Mouse (Mus musculus) 3T3-L1 (cell line): ENCODE results near the gene Ifnz.
"Not testable (repeated sequence)": the region's sequence is repeated elsewhere in the genome, so short reads cannot be mapped to it uniquely, and the experiment has no call there.

Experiments used
- DNase-seq: peaks from one replicate; pipeline ENCODE4 v3.0.0-alpha.2; 2015; ENCODE audit warnings: low read depth, low spot score

The Ifnz gene

DNA sequence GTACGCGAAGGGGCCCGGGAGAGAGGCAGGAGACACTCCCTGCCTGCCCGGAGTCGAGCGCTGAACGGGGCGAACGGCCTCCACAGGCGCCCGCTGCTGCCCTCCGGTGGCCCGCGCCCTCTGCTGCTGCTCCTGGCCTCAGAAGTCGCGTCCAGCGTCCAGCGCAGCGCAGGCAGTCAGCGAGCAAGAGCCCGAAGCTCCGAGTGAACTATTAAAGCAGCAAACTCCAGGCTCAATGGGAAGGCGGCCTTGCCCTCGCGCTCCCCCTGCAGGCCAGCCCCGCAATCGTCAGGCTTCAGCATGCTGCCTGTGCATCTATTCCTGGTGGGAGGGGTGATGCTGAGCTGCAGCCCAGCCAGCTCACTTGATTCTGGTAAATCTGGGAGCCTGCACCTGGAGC lies 3.5 kb downstream of the Ifnz start, which contains the start of gene Gm13276:
Gm13276 (plus strand) TSS at position 301 of the 400 bp plus-strand sequence.
- DNase-seq, result not testable (repeated sequence)

GRCm38 (mm10) chr4:88788402-88788801 lies 6.5 kb downstream of the Ifnz start, which contains the start of gene Gm13277:
TSS of gene Gm13277 (plus strand) at chr4:88788632.
- DNase-seq, result not testable (repeated sequence)

DNA sequence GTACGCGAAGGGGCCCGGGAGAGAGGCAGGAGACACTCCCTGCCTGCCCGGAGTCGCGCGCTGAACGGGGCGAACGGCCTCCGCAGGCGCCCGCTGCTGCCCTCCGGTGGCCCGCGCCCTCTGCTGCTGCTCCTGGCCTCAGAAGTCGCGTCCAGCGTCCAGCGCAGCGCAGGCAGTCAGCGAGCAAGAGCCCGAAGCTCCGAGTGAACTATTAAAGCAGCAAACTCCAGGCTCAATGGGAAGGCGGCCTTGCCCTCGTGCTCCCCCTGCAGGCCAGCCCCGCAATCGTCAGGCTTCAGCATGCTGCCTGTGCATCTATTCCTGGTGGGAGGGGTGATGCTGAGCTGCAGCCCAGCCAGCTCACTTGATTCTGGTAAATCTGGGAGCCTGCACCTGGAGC lies 9.3 kb downstream of the Ifnz start, which contains the start of gene Gm13278:
Gm13278 (plus strand) TSS at position 301 of the 400 bp plus-strand sequence.
- not testable (repeated sequence) for DNase-seq

DNA sequence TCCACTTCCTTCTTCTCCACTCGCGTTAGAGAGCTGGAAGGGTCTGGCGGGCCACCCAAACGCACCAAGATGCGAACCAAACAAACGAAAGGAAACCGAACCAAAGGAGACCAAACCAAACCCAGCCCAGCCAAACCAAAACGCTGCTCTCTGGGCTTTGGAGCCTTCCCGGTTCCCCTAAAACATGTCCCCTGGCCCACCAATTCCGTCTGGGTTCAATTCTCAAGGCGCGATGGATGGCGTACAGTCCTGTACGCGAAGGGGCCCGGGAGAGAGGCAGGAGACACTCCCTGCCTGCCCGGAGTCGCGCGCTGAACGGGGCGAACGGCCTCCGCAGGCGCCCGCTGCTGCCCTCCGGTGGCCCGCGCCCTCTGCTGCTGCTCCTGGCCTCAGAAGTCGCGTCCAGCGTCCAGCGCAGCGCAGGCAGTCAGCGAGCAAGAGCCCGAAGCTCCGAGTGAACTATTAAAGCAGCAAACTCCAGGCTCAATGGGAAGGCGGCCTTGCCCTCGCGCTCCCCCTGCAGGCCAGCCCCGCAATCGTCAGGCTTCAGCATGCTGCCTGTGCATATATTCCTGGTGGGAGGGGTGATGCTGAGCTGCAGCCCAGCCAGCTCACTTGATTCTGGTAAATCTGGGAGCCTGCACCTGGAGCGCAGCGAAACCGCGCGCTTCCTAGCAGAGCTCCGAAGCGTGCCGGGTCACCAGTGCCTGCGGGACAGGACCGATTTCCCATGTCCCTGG lies 12.2 kb downstream of the Ifnz start, which contains the start of gene Gm13275:
Gm13275 (plus strand) TSS at position 552 of the 740 bp plus-strand sequence.
- DNase-seq, result not testable (repeated sequence)

DNA sequence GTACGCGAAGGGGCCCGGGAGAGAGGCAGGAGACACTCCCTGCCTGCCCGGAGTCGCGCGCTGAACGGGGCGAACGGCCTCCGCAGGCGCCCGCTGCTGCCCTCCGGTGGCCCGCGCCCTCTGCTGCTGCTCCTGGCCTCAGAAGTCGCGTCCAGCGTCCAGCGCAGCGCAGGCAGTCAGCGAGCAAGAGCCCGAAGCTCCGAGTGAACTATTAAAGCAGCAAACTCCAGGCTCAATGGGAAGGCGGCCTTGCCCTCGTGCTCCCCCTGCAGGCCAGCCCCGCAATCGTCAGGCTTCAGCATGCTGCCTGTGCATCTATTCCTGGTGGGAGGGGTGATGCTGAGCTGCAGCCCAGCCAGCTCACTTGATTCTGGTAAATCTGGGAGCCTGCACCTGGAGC lies 15.2 kb downstream of the Ifnz start, which contains the start of gene Gm13279:
Gm13279 (plus strand) TSS at position 301 of the 400 bp plus-strand sequence.
- DNase-seq, result not testable (repeated sequence)

- not testable (repeated sequence) for DNase-seq
Observed at GRCm38 (mm10) chr4:88799365-88799764, 17.4 kb downstream of the Ifnz start, which contains the start of gene Gm13285. TSS of gene Gm13285 (plus strand) at chr4:88799665.

GRCm38 (mm10) chr4:88802954-88803353 lies 21.0 kb downstream of the Ifnz start, which contains the start of gene Gm13287:
TSS of gene Gm13287 (plus strand) at chr4:88803254.
- not testable (repeated sequence) for DNase-seq

DNA sequence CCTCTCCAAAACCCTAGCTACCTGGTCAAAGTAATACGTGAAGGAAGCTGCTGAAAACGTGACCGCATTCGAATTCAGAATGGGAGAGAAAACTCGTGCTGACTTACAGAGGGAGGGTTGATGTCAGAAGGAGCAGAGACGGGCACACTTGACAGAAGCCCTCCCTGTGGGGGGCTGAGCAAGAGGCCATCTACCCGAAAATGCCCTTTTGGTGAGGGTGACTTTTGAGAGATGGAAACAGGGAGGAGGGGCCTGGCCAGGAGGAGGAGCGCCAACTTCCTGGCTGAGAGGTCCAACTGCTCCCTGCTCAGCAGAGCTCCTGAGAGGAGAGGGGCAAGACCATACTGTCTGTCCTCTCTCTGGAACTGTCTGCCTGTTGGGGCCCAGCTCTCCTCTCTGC lies 23.3 kb downstream of the Ifnz start, which contains the start of gene Gm13288:
Gm13288 (plus strand) TSS at position 301 of the 400 bp plus-strand sequence.
- DNase-seq, result not testable (repeated sequence)

DNA sequence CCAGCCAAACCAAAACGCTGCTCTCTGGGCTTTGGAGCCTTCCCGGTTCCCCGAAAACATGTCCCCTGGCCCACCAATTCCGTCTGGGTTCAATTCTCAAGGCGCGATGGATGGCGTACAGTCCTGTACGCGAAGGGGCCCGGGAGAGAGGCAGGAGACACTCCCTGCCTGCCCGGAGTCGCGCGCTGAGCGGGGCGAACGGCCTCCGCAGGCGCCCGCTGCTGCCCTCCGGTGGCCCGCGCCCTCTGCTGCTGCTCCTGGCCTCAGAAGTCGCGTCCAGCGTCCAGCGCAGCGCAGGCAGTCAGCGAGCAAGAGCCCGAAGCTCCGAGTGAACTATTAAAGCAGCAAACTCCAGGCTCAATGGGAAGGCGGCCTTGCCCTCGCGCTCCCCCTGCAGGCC lies 23.8 kb downstream of the Ifnz start:
- not testable (repeated sequence) for DNase-seq

DNA sequence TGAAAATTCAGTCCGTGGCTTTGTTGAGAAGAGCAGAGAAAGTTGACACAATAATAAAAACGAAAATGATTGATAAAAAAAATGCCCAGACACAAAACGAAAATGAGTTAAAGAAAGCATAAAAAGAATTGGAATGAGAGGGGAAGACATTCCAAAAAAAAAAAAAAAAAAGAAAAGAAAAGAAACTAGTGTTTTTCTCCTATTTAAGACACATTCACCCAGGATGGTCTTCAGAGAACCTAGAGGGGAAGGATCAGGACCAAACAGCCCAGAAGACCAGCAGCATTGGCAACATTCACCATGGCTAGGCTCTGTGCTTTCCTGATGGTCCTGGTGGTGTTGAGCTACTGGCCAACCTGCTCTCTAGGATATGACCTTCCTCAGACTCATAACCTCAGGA lies 34.0 kb downstream of the Ifnz start, which contains the start of gene Ifna7:
Ifna7 (plus strand) TSS at position 301 of the 400 bp plus-strand sequence.
- DNase-seq, result no peak

- DNase-seq, result no peak
Observed at GRCm38 (mm10) chr4:88819659-88820058, 37.7 kb downstream of the Ifnz start, which contains the start of gene Ifna11. TSS of gene Ifna11 (plus strand) at chr4:88819959.

- DNase-seq, result peak; percentile 36
Observed at GRCm38 (mm10) chr4:88822995-88823394, 41.1 kb downstream of the Ifnz start.

DNA sequence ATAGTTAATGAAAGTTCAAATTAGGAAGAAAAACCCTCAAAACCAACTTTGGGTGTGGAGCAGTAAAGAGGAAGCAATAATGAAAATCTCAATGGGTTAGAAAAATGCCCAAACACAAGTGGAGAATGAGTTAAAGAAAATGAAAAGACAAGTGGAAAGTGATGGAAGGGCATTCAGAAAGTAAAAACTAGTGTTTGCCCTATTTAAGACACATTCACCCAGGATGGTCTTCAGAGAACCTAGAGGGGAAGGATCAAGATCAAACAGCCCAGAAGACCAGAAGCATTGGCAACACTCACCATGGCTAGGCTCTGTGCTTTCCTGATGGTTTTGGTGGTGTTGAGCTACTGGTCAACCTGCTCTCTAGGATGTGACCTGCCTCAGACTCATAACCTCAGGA lies 45.2 kb downstream of the Ifnz start, which contains the start of gene Ifna6:
Ifna6 (plus strand) TSS at position 301 of the 400 bp plus-strand sequence.
- DNase-seq, result not testable (repeated sequence)

- DNase-seq, result peak; percentile 69
Observed at GRCm38 (mm10) chr4:88830523-88830922, 48.6 kb downstream of the Ifnz start.
